Mouse (Mus musculus): ENCODE measurements around the gene Id3. TPM values are rescaled to one million over a fixed set of nuclear protein-coding genes. Genes with fewer than 3 reads are reported as not detected.

The Id3 gene
- total RNA-seq, 2 experiments from 2014 or later = 30.0 to 35.1 TPM

GRCm38 (mm10) chr4:136146712-136147154, 3.4 kb downstream of the Id3 start:
- DNase-seq (ENCODE audit: low spot score in 2 of 2) = no peak

- peak; percentile 38 to 66 for DNase-seq (ENCODE audit: low spot score in 2 of 2)
Observed at GRCm38 (mm10) chr4:136147436-136148135, 4.3 kb downstream of the Id3 start.

GRCm38 (mm10) chr4:136148342-136149044, 5.2 kb downstream of the Id3 start:
- no peak for DNase-seq (ENCODE audit: low spot score in 2 of 2)

- DNase-seq (ENCODE audit: low spot score in 2 of 2) = no peak
Observed at GRCm38 (mm10) chr4:136149045-136149379, 5.7 kb downstream of the Id3 start.

- no peak for DNase-seq (ENCODE audit: low spot score in 2 of 2)
Observed at GRCm38 (mm10) chr4:136149734-136150133, 6.4 kb downstream of the Id3 start.

- no peak for DNase-seq (ENCODE audit: low spot score in 2 of 2)
Observed at GRCm38 (mm10) chr4:136150596-136150995, 7.3 kb downstream of the Id3 start.

GRCm38 (mm10) chr4:136152821-136153220, 9.5 kb downstream of the Id3 start:
- DNase-seq (ENCODE audit: low spot score in 2 of 2) = no peak

GRCm38 (mm10) chr4:136154462-136154861, 11.2 kb downstream of the Id3 start:
- DNase-seq (ENCODE audit: low spot score in 2 of 2) = no peak

GRCm38 (mm10) chr4:136158498-136158897, 15.2 kb downstream of the Id3 start:
- DNase-seq (ENCODE audit: low spot score in 2 of 2) = no peak

GRCm38 (mm10) chr4:136159802-136160397, 16.6 kb downstream of the Id3 start:
- peak; percentile 52 to 89 for DNase-seq (ENCODE audit: low spot score in 2 of 2)

- peak; percentile 70 to 90 for DNase-seq (ENCODE audit: low spot score in 2 of 2)
Observed at GRCm38 (mm10) chr4:136163448-136163847, 20.2 kb downstream of the Id3 start.

- no peak for DNase-seq (ENCODE audit: low spot score in 2 of 2)
Observed at GRCm38 (mm10) chr4:136164981-136165380, 21.7 kb downstream of the Id3 start.

GRCm38 (mm10) chr4:136167701-136168100, 24.4 kb downstream of the Id3 start:
- no peak for DNase-seq (ENCODE audit: low spot score in 2 of 2)

- no peak for DNase-seq (ENCODE audit: low spot score in 2 of 2)
Observed at GRCm38 (mm10) chr4:136170401-136170800, 27.1 kb downstream of the Id3 start.

GRCm38 (mm10) chr4:136171455-136171854, 28.2 kb downstream of the Id3 start:
- no peak for DNase-seq (ENCODE audit: low spot score in 2 of 2)

- peak in 1 of 2 experiments; percentile 34 for DNase-seq (ENCODE audit: low spot score in 2 of 2)
Observed at GRCm38 (mm10) chr4:136172011-136172541, 28.8 kb downstream of the Id3 start, which contains the start of gene E2f2. E2f2 (plus strand) TSS chr4:136172394.

GRCm38 (mm10) chr4:136172542-136173209, 29.4 kb downstream of the Id3 start:
- DNase-seq (ENCODE audit: low spot score in 2 of 2) = no peak

GRCm38 (mm10) chr4:136173210-136173715, 30.0 kb downstream of the Id3 start:
- no peak for DNase-seq (ENCODE audit: low spot score in 2 of 2)

GRCm38 (mm10) chr4:136174216-136175193, 31.2 kb downstream of the Id3 start:
- no peak for DNase-seq (ENCODE audit: low spot score in 2 of 2)

GRCm38 (mm10) chr4:136176022-136176552, 32.8 kb downstream of the Id3 start:
- DNase-seq (ENCODE audit: low spot score in 2 of 2) = no peak
